Mouse (Mus musculus) brain, embryonic 14.5 days (tissue): ENCODE data around the gene Lin9.
"Not testable (repeated sequence)": the region's sequence is repeated elsewhere in the genome, so short reads cannot be mapped to it uniquely, and the experiment has no call there.

Source experiments
- CTCF ChIP-seq: fragments of 200-500 bp; IDR thresholded peaks from 2 replicates; pipeline ENCODE4 v1.5.1; 2012; ENCODE audit warnings: inconsistent platforms, mild to moderate bottlenecking, moderate library complexity, borderline replicate concordance; ENCODE audit not compliant: insufficient read depth, insufficient read length; ENCODE audit errors: extremely low read depth
- POLR2A ChIP-seq: fragments of 200-500 bp; IDR thresholded peaks from 2 replicates; pipeline ENCODE4 v1.6.1; 2012; ENCODE audit warnings: mild to moderate bottlenecking, inconsistent platforms, borderline replicate concordance; ENCODE audit not compliant: poor library complexity, insufficient read depth, insufficient read length, severe bottlenecking; ENCODE audit errors: extremely low read depth

GRCm38 (mm10) chr1:180637796-180638195 lies 3.2 kb upstream of the Lin9 start:
- not testable (repeated sequence) for TF ChIP-seq CTCF, POLR2A
